Mouse (Mus musculus) small intestine, adult 2 months (tissue): ENCODE measurements around the gene Agbl4.
"Not testable (repeated sequence)": the region's sequence is repeated elsewhere in the genome, so short reads cannot be mapped to it uniquely, and the experiment has no call there.

Experiments
- CTCF ChIP-seq: fragments of 200-500 bp; IDR thresholded peaks from 2 replicates; pipeline ENCODE4 v1.5.1; 2012; ENCODE audit warnings: low read depth, mild to moderate bottlenecking, control low read depth, inconsistent platforms, low read length, moderate library complexity, mixed read lengths; ENCODE audit not compliant: insufficient replicate concordance, insufficient read length; ENCODE audit errors: extremely low read depth
- POLR2A ChIP-seq: fragments of 200-500 bp; IDR thresholded peaks from 2 replicates; pipeline ENCODE4 v1.6.1; 2012; ENCODE audit warnings: low read depth, mild to moderate bottlenecking, control low read depth, inconsistent platforms, low read length, moderate library complexity

DNA sequence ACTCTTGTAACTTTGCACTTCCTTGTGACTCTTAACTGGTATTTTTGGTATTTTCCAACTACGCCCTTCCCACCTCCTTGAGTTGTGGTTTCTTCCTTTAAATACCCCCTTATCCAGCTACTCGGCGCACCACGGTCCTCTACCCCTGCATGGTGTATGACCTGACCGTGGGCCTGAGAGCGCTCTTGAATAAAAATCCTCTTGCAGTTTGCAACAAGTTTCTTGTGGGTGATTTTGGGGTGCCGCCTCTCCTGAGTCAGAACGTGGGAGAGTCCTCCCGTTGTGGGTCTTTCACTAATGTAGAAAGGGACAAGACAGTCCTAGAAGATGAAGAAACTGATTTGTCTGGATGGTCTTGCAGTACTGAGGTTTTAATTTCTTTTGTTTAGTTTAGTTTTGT, 822.1 kb downstream of the Agbl4 start:
- TF ChIP-seq CTCF, POLR2A: not testable (repeated sequence)
